Mouse (Mus musculus) MN1 (cell line): ENCODE results near the gene Slc9a3r2.

Experiments
- DNase-seq: peaks from one replicate; pipeline ENCODE4 v3.0.0-alpha.2; 2016; ENCODE audit warnings: low spot score

Gene Slc9a3r2

DNA sequence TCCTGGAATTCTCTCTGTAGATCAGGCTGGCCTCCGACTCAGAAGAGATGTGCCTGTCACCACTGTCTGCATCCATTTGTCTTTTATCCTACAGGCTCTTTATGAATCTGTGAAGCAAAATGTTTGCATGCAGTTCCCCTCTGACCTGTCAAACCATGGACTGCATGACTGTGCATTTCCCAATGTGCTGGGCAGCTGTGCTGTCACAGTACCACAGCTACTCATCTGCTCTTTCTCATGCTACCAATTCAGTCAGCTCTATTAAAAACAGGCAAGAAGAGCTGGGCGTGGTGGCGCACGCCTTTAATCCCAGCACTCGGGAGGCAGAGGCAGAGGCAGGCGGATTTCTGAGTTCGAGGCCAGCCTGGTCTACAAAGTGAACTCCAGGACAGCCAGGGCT lies 16.9 kb upstream of the Slc9a3r2 start:
- peak; percentile 68 for DNase-seq

DNA sequence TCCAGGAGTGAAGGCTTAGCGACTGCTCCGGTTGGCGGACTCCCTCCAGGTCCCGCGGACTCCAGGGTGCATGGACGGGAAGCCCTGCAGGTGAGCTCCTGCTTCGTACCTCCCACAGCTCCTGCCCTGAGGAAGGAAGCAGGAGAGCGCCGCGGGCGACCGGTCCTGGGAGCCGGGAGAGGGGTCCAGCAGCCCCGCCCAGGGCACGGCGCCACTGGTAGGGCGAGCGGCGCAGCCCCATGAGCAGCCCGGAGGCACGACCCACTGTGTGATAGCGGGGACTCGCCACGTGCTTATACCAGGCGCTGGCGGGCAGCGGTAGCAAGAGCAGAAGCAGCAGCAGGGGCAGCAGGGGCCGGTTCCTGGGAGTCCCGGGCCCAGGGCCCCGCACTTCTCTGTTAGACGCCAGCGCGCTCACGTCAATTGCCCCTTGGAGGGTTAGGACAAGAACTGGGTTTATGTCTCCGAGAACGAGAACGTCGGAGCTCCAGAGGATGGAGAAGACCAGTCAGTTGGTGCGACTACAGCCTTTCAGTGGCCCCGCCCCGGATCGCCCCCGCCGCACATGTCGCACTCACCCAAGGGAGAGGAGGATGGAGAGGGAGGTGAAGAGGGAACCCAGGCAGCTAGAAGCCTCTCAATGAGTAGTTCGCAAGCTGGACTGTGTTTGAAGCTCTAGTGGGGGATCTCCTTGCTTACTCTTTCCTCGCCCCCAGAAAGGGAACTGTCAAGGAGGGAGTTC lies 8.1 kb upstream of the Slc9a3r2 start, which contains the start of gene Npw:
Npw (minus strand) TSS at position 441 of the 742 bp plus-strand sequence.
- no peak for DNase-seq

DNA sequence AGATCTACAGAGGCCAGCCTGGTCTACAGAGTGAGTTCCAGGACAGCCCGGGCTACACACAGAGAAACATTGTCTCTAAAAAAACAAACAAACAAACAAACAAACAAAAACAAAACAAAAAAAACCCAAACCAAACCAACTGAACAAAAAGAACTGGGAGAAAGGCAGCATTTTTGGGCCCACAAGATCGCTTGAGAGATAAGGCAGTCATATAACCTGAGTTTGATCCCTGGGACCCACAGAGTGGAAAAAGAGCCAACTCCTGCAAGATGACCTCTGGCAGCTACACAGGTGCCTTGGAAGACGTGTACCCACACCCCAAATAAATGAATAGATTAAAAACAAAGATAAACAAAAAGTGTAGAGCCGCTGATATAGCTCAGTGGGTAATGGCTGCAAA lies 4.8 kb upstream of the Slc9a3r2 start:
- no peak for DNase-seq

- DNase-seq, result peak; percentile 48
These were observed 4.0 kb upstream of the Slc9a3r2 start for GRCm38 (mm10) chr17:24653967-24654710.

DNA sequence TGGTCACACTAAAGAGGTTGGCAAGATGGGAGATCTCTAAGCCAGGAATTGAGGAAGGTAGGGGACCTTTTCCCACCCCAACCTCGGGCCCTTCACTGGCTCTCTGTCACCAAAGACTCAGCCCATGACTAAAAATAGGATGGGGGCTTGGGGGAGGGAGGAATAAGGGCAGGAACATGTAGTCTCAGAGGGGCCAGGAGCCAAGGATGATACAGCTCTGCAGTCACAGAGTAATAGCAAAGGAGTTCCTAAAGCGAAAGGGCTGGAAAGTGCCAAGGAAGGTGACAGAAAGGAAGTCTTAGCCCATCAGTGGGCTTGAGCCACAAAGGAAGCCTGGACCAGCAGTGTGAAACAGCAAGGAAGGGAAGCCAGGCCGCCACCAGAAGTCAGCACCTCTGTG lies 1.7 kb upstream of the Slc9a3r2 start:
- no peak for DNase-seq

GRCm38 (mm10) chr17:24650766-24651165 lies 639 bp upstream of the Slc9a3r2 start:
- no peak for DNase-seq

GRCm38 (mm10) chr17:24649581-24650069 lies 502 bp downstream of the Slc9a3r2 start:
- DNase-seq, result peak; percentile 63

DNA sequence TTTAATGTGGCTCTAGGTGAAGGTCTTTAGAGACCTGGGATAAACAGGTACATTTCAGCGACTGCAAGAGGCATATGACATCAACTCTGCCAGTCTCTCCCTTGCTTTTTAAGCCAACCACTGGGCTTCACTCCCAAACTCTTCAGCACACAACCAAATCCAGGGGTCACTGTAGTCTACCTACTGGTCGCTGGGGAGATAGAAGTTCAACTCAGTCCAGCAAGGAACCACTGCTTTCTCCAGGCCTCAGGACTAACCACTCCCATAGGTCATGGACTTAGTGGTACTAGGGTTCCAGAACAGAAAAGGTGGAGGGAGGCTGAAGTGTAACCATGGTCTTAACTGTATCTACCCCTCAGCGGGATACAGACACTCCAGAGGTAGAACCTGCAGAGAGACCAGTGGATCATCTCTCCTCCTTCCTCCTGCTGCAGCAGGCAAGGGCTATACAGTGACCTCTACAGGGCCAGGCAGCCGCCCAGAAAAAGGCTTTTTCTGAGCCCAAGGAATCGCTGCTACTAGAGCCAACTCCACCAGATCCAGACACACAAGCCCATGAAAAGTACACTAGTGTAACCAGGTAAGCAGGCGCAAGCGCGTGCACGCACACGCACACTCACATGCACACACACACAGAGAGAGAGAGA lies 1.3 kb downstream of the Slc9a3r2 start:
- DNase-seq, result no peak

DNA sequence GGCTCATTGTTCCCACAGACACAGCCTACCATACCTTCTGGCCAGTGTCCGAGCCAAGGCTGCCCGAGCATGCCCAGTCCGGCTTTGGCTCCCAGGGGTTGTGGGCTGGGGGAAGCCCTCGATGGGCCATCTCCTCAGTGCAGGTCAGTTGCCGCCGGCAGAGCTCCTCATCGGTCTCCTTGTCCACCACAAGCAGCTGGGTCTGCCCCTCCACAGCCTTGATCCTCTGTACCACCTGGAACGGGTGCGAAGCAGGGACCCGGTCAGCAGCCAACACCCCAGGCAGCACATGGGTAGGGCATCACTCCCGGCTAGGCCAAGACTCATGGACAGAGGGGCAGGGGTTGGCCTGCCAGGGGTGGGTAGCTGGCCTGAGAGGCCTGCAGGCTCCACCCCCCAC lies 2.6 kb downstream of the Slc9a3r2 start:
- DNase-seq, result no peak

DNA sequence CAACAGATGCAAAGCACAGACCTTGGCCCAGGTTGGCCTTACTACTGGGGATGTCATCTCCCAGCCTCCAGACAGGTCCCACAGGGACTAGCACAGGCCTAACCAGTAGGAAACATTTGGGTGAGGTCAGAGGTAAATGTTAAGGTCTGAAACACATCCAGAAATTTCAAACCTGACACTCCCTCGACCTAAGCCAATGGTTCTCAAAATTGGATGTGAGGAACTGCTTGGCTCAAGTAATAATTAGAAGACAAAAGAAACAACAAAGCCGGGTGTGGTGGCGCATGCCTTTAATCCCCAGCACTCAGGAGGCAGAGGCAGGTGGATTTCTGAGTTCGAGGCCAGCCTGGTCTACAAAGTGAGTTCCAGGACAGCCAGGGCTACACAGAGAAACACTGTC lies 3.7 kb downstream of the Slc9a3r2 start:
- no peak for DNase-seq

GRCm38 (mm10) chr17:24645916-24646315 lies 4.2 kb downstream of the Slc9a3r2 start:
- no peak for DNase-seq

GRCm38 (mm10) chr17:24644875-24645721 lies 5.0 kb downstream of the Slc9a3r2 start:
- no peak for DNase-seq

GRCm38 (mm10) chr17:24644030-24644715 lies 6.0 kb downstream of the Slc9a3r2 start:
- no peak for DNase-seq

DNA sequence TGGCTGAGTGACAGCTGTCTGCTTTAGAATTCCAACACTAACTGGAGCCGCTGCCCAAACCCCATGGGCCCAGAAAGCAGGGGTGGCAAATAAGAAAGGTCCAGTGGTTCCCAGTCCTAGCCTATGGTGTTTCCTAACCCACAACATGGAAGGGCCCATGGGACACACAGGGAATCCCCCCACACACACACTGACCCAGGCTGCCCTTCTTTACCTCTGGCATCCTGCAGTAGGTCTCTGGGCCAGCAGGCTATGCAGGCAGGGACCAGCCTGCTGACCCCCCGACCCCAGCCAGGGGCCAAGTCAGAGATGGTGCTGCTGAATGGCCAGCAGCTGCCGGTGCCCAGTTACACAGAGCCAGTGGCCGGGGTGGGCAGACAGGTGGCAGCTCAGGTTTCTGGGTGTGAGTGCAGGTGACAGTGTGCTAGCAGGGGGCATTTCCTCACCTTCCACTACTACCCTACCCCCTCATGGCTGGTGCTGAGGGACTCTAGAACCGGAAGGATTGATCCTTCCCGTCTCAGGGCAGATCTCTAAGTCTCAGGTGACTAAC lies 7.3 kb downstream of the Slc9a3r2 start:
- DNase-seq, result no peak

- no peak for DNase-seq
These were observed 8.2 kb downstream of the Slc9a3r2 start for GRCm38 (mm10) chr17:24641944-24642343.

DNA sequence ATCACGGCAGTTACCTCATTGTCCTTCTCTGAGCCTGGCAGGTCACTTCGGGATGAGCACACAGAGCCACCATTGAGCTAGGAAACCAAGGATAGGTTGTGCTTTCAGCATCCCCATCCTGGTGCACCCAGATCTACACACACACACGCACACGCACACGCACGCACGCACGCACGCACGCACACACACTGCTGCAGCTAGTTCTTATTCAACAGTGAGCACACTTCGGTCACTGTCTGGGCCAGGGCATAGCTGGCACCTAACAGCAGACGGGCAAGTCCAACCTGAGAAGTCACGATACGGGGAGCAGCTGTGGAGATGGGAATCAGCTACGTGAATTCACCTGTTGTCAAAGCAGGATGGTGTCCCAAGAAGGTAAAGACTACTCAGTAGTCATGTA lies 9.5 kb downstream of the Slc9a3r2 start:
- no peak for DNase-seq

DNA sequence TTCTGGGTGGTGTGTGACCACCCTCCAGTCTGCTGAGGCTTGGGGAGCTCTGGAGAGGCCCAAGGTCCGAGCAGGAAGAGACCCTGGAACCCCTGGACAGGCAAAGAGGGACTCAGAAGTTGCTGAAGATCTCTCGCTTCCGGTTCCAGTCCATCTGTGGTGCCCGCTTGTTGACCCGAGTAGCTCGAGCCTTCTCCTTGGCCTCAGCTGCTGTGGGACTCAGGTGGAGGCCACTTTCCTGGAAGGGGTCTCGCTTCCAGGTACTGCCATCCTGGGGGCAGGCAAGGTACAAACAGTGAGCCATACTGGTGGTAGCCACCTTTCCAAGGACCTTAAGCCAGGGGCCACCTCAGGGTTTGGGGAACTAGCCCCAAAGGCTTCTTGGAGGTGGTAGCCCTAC lies 10.0 kb downstream of the Slc9a3r2 start:
- DNase-seq, result no peak

DNA sequence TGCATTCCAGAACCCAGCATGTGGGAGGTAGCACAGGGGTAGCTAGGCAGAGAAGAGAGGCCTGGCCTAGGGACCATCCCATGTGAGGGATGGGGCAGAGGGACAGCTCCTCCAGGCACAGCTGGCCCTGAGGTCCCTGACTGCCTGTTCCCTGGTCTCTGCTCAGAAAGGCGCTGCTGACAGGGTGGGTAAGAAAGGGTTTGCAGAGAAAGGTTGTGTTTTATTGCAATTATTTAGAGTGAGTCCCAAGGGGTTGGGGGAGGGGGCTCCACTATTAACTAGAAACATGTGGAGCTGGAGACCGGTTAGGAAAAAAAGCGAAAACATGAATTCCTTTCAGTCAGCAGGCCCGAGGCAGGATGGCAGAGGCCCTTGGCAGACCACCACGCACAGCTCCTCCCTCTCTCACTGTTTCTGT lies 10.5 kb downstream of the Slc9a3r2 start:
- DNase-seq, result no peak

GRCm38 (mm10) chr17:24638840-24639239 lies 11.3 kb downstream of the Slc9a3r2 start:
- no peak for DNase-seq

DNA sequence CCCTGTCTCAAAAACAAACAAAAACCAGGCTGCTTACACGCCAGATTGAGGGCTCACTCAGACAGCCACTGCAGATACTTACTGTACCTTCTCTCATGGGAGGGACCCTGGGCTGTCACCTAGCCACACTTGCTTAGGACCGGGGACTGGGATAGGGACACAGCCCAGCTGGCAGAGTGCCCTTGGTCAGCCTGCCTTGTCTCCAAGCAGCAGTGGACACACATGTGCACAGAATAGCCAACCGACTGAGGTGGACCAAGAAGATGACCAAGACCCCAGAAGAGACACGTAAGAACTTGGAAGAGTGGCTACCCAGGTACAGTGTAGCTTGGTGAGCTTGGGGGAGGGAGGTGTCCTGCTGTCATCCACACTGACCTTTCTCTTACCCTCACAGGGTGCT lies 11.9 kb downstream of the Slc9a3r2 start:
- DNase-seq, result no peak
